Mouse (Mus musculus): ENCODE data around the gene Evc. TPM values are rescaled to one million over a fixed set of nuclear protein-coding genes. Genes with fewer than 3 reads are reported as not detected.

Evc gene
- total RNA-seq (2014; fragmentation: Nextera tagmentation) = not detected in 2 replicates
- not detected in 2 replicates for total RNA-seq (2017)

GRCm38 (mm10) chr5:37336485-37337105 is at the start of gene Evc:
Evc (minus strand) TSS chr5:37336894.
- no peak for ATAC-seq (replicated peaks; ENCODE audit: poor library complexity, severe bottlenecking)

GRCm38 (mm10) chr5:37383570-37383969 is 46.9 kb upstream of the Evc start:
- no peak for ATAC-seq (replicated peaks; ENCODE audit: poor library complexity, severe bottlenecking)

DNA sequence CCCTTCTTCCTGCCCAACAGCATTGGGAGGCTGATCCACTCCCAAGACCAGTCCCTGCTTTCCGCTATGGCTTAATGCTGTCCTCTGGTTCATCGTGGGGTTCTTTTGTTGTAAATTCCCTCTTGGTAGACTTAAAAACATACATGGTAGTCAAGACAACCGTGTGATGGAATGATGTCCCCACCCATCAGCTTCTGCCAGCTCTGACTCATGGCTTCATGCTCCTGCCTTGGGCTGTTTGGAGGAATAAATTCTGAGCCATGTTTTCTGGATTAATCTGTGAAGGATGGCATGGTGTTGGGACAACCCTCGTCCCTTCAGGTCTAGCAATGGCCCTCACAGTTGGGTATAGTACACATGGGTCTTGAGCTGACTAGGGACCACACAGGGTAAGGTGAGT is 43.9 kb upstream of the Evc start:
- ATAC-seq (replicated peaks; ENCODE audit: poor library complexity, severe bottlenecking) = no peak

- no peak for ATAC-seq (replicated peaks; ENCODE audit: poor library complexity, severe bottlenecking)
Observed at GRCm38 (mm10) chr5:37377376-37377775, 40.7 kb upstream of the Evc start.

DNA sequence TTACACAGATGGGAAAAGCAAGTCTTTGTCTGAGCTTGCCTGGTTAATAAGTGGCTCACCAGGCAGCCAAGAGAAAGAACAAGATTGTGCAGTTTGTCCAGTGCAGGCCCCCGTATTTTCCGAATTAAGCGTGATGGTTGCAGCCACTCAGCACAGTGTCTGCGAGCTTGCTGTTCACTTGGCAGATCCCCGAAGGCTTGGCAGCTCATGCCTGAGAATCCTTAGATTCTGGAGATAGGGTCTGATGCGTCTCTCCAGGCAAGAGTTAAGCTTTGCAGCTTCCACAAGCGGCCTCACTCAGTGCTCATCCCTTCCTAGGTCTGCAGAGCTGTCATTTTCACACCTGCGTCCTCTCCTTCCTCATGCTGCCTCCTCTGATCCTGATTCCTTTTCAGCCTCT is 32.1 kb upstream of the Evc start:
- no peak for ATAC-seq (replicated peaks; ENCODE audit: poor library complexity, severe bottlenecking)

GRCm38 (mm10) chr5:37365751-37366150 is 29.1 kb upstream of the Evc start:
- no peak for ATAC-seq (replicated peaks; ENCODE audit: poor library complexity, severe bottlenecking)

DNA sequence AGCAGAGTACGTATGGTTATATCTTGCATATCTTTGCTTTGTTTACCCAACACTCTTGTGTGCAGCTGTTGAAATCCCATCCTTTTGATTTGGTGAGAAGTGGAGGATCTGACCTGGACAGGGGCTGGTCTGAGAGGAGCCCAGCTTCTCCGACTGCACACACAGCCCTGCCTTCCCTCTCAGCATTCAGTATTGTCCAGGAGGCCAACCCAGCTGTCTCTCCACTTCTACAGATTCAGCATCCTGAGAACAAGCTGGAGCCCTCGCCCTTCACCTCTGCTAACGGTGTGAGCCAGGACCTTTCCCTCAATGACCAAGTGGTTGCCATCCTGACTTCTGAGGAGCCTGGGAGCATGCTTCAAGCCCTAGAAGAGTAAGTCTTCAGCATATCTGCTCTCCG is 26.6 kb upstream of the Evc start:
- ATAC-seq (replicated peaks; ENCODE audit: poor library complexity, severe bottlenecking) = no peak

DNA sequence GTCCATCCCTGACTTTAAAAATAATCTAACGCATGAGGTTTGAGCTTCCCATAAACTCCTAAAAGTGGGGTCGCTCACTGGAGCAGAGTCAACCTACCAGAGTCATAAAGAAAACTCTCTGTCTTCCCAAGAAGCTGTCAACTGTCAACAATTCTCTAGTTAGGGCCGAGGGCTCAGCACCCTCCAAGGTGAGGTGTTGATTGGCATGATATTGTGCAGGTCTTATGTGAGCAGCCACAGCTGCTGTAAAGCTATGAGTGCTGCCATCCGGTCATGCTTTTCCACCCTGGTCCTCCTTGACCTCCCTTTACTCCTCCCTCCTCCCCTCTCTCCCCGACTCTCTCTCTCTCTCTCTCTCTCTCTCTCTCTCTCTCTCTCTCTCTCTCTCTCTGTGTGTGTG is 25.9 kb upstream of the Evc start:
- ATAC-seq (replicated peaks; ENCODE audit: poor library complexity, severe bottlenecking) = no peak

- ATAC-seq (replicated peaks; ENCODE audit: poor library complexity, severe bottlenecking) = no peak
Observed at GRCm38 (mm10) chr5:37356027-37356426, 19.3 kb upstream of the Evc start.

GRCm38 (mm10) chr5:37354385-37354784 is 17.7 kb upstream of the Evc start:
- no peak for ATAC-seq (replicated peaks; ENCODE audit: poor library complexity, severe bottlenecking)

- ATAC-seq (replicated peaks; ENCODE audit: poor library complexity, severe bottlenecking) = no peak
Observed at GRCm38 (mm10) chr5:37351791-37352190, 15.1 kb upstream of the Evc start.

GRCm38 (mm10) chr5:37343962-37344361 is 7.3 kb upstream of the Evc start:
- ATAC-seq (replicated peaks; ENCODE audit: poor library complexity, severe bottlenecking) = no peak

- no peak for ATAC-seq (replicated peaks; ENCODE audit: poor library complexity, severe bottlenecking)
Observed at GRCm38 (mm10) chr5:37338288-37338687, 1.6 kb upstream of the Evc start, which contains the start of gene Evc2. Evc2 (plus strand) TSS chr5:37338499.

- no peak for ATAC-seq (replicated peaks; ENCODE audit: poor library complexity, severe bottlenecking)
Observed at GRCm38 (mm10) chr5:37337696-37338095, 1.0 kb upstream of the Evc start.

GRCm38 (mm10) chr5:37335061-37335460 is 1.6 kb downstream of the Evc start:
- ATAC-seq (replicated peaks; ENCODE audit: poor library complexity, severe bottlenecking) = no peak

- no peak for ATAC-seq (replicated peaks; ENCODE audit: poor library complexity, severe bottlenecking)
Observed at GRCm38 (mm10) chr5:37332066-37332465, 4.6 kb downstream of the Evc start.

DNA sequence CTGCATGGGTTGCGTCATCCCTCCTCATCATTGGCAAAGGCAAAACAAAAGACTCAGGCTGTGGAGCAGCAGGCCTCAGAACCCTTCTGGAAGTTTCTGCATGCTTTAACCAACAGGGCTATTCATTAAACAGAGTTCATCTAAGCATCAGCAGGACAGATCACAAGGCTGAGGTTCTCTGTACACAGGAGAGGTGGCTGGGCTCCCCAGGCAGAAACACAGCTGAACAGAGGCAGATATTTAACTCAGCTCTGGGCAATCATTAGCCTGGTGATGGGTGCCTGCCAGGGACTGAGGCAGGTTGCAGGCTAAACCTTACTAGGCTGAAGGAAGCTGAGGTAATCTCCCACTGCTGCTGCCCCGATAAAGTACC is 5.6 kb downstream of the Evc start:
- ATAC-seq (replicated peaks; ENCODE audit: poor library complexity, severe bottlenecking) = no peak

DNA sequence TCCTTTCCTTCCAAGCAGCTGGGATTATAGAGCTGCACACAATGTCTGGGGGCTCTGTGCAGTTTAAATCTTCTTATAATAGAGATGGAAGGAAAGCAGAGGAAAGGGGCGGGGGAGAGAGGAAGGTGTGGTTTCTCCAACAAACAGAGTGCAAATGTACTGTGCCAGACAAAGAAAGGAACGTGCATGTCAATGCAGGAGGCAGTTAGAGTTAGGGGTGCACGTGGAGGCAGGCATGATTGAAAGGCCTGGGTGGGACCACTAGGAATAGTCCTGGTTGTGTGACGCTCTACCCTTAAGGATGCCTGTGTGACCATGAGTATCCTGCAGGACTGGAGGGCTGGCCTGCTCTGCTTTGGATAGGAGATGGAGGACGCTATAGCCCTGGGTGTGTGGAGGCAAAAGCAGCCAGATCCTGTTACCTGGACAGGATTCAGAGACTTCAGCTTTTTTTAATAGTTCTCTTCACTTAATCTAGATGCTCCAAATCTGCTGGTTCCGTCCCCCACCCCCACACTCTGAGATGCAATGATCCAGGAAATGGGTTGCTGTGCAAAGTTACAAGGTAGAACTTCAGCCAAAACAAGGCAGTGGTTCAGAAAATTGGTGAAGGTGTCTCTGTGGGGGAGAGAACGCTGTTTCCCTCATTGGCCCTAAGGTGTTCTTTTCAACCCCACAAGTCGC is 6.1 kb downstream of the Evc start:
- no peak for ATAC-seq (replicated peaks; ENCODE audit: poor library complexity, severe bottlenecking)

GRCm38 (mm10) chr5:37326675-37327074 is 10.0 kb downstream of the Evc start:
- no peak for ATAC-seq (replicated peaks; ENCODE audit: poor library complexity, severe bottlenecking)

GRCm38 (mm10) chr5:37320761-37321160 is 15.9 kb downstream of the Evc start:
- ATAC-seq (replicated peaks; ENCODE audit: poor library complexity, severe bottlenecking) = no peak

DNA sequence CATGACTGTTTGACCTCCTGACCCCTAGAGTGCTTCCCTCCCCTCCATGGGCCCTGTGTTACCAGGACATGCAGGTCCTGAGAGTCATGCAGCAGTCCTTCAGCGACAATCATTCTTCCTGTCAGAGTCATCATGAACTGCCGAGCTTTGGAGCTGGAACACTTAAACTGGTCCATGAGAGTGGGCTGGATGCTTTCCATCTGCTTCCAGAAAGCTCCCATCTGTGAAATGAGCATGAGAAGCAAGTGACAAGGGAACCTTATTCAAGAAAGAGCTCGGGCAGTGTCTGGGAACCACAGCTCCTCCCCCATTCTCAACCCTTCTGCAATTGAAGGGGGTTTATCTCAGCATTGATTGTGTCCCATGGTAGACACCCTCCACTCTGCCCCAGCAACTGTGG is 16.5 kb downstream of the Evc start:
- no peak for ATAC-seq (replicated peaks; ENCODE audit: poor library complexity, severe bottlenecking)

GRCm38 (mm10) chr5:37318715-37319114 is 18.0 kb downstream of the Evc start:
- no peak for ATAC-seq (replicated peaks; ENCODE audit: poor library complexity, severe bottlenecking)
